Mouse (Mus musculus) testis, adult 2 months (tissue): ENCODE measurements around the gene Cldn11. TPM values are rescaled to one million over a fixed set of nuclear protein-coding genes. Genes with fewer than 3 reads are reported as not detected.
"Not testable (repeated sequence)": the region's sequence is repeated elsewhere in the genome, so short reads cannot be mapped to it uniquely, and the experiment has no call there.

Source experiments
- H3K27ac ChIP-seq: fragments of 200-500 bp; 2 replicates; pipeline ENCODE4 v1.5.1; 2012; ENCODE audit warnings: low read depth, low read length; ENCODE audit not compliant: control insufficient read depth, insufficient read depth
- H3K27me3 ChIP-seq: fragments of 200-500 bp; 2 replicates; pipeline ENCODE4 v1.6.1; 2012; ENCODE audit warnings: mild to moderate bottlenecking, low read length, moderate library complexity; ENCODE audit not compliant: control insufficient read depth, insufficient read depth
- H3K36me3 ChIP-seq: fragments of 200-500 bp; 2 replicates; pipeline ENCODE4 v1.6.1; 2012; ENCODE audit warnings: mild to moderate bottlenecking, low read length; ENCODE audit not compliant: control insufficient read depth, insufficient read depth
- H3K4me1 ChIP-seq: fragments of 200-500 bp; 2 replicates; pipeline ENCODE4 v1.6.1; 2012; ENCODE audit warnings: low read length; ENCODE audit not compliant: control insufficient read depth, insufficient read depth
- H3K4me3 ChIP-seq: fragments of 200-500 bp; 2 replicates; pipeline ENCODE4 v1.5.1; 2012; ENCODE audit warnings: low read depth, mild to moderate bottlenecking, low read length, moderate library complexity, mixed read lengths; ENCODE audit not compliant: control insufficient read depth
- CTCF ChIP-seq: fragments of 200-500 bp; IDR thresholded peaks from 2 replicates; pipeline ENCODE4 v1.5.1; 2012; ENCODE audit warnings: low read depth, mild to moderate bottlenecking, inconsistent platforms, low read length, moderate library complexity; ENCODE audit not compliant: control insufficient read depth, insufficient read depth, insufficient replicate concordance
- POLR2A ChIP-seq: fragments of 200-500 bp; IDR thresholded peaks from 2 replicates; pipeline ENCODE4 v1.6.1; 2012; ENCODE audit warnings: low read depth, mild to moderate bottlenecking, inconsistent platforms, low read length, moderate library complexity; ENCODE audit not compliant: control insufficient read depth
- polyA plus RNA-seq: library from polyadenylated mRNA; depleted of rRNA; stranded (reverse); fragments of >200 nt; gene quantifications from 2 replicates; pipeline ENCODE4 v1.2.3, GENCODE M21; 2012

The Cldn11 gene
- polyA plus RNA-seq, 1 experiment, result 115 TPM

GRCm38 (mm10) chr3:31123098-31123497 is 26.6 kb upstream of the Cldn11 start:
- H3K36me3 ChIP-seq, result no peaks in the 10 kb centered on the region
- H3K4me3 ChIP-seq, result no peak overlapping the region
- H3K27ac ChIP-seq, result no peak overlapping the region
- no peaks in the 10 kb centered on the region for H3K4me1 ChIP-seq
- TF ChIP-seq POLR2A, result no peak
- no peak for TF ChIP-seq CTCF
- H3K27me3 ChIP-seq, result no peaks in the 10 kb centered on the region

GRCm38 (mm10) chr3:31126303-31126702 is 23.4 kb upstream of the Cldn11 start:
- H3K27ac ChIP-seq, result no peak overlapping the region
- TF ChIP-seq POLR2A (no peak), CTCF (no peak)
- H3K27me3 ChIP-seq, result no peaks in the 10 kb centered on the region
- no peak overlapping the region for H3K4me3 ChIP-seq
- H3K4me1 ChIP-seq, result no peaks in the 10 kb centered on the region; the same call in 1 of the 2 replicates
- no peaks in the 10 kb centered on the region for H3K36me3 ChIP-seq

- H3K4me1 ChIP-seq, result no peaks in the 10 kb centered on the region; the same call in 1 of the 2 replicates
- no peak overlapping the region for H3K4me3 ChIP-seq
- H3K36me3 ChIP-seq, result no peaks in the 10 kb centered on the region
- H3K27ac ChIP-seq, result no peak overlapping the region
- TF ChIP-seq CTCF, result no peak
- no peaks in the 10 kb centered on the region for H3K27me3 ChIP-seq
Measured at GRCm38 (mm10) chr3:31126848-31127247, 22.9 kb upstream of the Cldn11 start.

GRCm38 (mm10) chr3:31129766-31130165 is 20.0 kb upstream of the Cldn11 start:
- H3K27me3 ChIP-seq, result no peaks in the 10 kb centered on the region
- no peak for TF ChIP-seq CTCF
- no peak for TF ChIP-seq POLR2A
- no peak overlapping the region for H3K27ac ChIP-seq

GRCm38 (mm10) chr3:31133664-31134063 is 16.1 kb upstream of the Cldn11 start:
- Histone ChIP-seq H3K27ac (no peak overlapping the region), H3K4me3 (no peak overlapping the region), H3K27me3 (no peaks in the 10 kb centered on the region), H3K36me3 (no peaks in the 10 kb centered on the region), H3K4me1 (no peaks in the 10 kb centered on the region; the same call in none of the 2 replicates)
- TF ChIP-seq POLR2A, result no peak
- TF ChIP-seq CTCF, result no peak

More at GRCm38 (mm10) chr3:31129766-31130165, 20.0 kb upstream of the Cldn11 start:
- Histone ChIP-seq H3K36me3 (no peaks in the 10 kb centered on the region), H3K4me1 (no peaks in the 10 kb centered on the region; the same call in none of the 2 replicates), H3K4me3 (no peak overlapping the region)

GRCm38 (mm10) chr3:31134246-31134645 is 15.5 kb upstream of the Cldn11 start:
- H3K36me3 ChIP-seq, result no peaks in the 10 kb centered on the region
- no peaks in the 10 kb centered on the region for H3K27me3 ChIP-seq
- H3K4me3 ChIP-seq, result no peak overlapping the region
- no peak overlapping the region for H3K27ac ChIP-seq
- H3K4me1 ChIP-seq, result no peaks in the 10 kb centered on the region; the same call in none of the 2 replicates
- TF ChIP-seq CTCF, result no peak
- TF ChIP-seq POLR2A, result no peak

GRCm38 (mm10) chr3:31134696-31135095 is 15.0 kb upstream of the Cldn11 start:
- H3K4me3 ChIP-seq, result no peak overlapping the region
- H3K36me3 ChIP-seq, result no peaks in the 10 kb centered on the region
- no peak for TF ChIP-seq CTCF
- no peak for TF ChIP-seq POLR2A
- H3K4me1 ChIP-seq, result no peaks in the 10 kb centered on the region; the same call in none of the 2 replicates
- no peak overlapping the region for H3K27ac ChIP-seq
- no peaks in the 10 kb centered on the region for H3K27me3 ChIP-seq

- H3K4me3 ChIP-seq, H3K27ac ChIP-seq, H3K4me1 ChIP-seq, H3K36me3 ChIP-seq, H3K27me3 ChIP-seq: not testable (repeated sequence)
Measured at GRCm38 (mm10) chr3:31136591-31136990, 13.1 kb upstream of the Cldn11 start.
